Comparison of ENCODE assay signal across 16 mouse cellular contexts in genomic region chr1:68831575-68831974, GRCm38 (mm10).
DNase-seq lines count a peak whose midpoint lies in the region; ATAC-seq and TF ChIP-seq lines count a peak whose summit lies in the region.
"Had no signal": no experiment of that assay in that cellular context is flagged by ENCODE, and none has a peak within 500 bp of the region (broad histone marks: within the 10 kb centered on the region; RNA-seq: fewer than 3 reads in every experiment).

No protein-coding gene starts in this region.

- H3K4me1 ChIP-seq in forebrain, embryonic 13.5 days = peaks cover 9% of the 10 kb centered on the region; the same call in 1 of the 2 replicates
- H3K4me1 ChIP-seq in forebrain, postnatal 0 days (ENCODE audit: insufficient read depth) = no peaks in the 10 kb centered on the region
- H3K4me1 ChIP-seq in midbrain, embryonic 15.5 days = peaks cover 11% of the 10 kb centered on the region; the same call in 1 of the 2 replicates
- H3K4me1 ChIP-seq: embryonic facial prominence, embryonic 13.5 days; heart, embryonic 15.5 days; hindbrain, embryonic 10.5 days; intestine, embryonic 15.5 days had no signal

- no peaks in the 10 kb centered on the region for H3K36me3 ChIP-seq in forebrain, embryonic 13.5 days (ENCODE audit: poor library complexity, severe bottlenecking)
- H3K36me3 ChIP-seq in forebrain, postnatal 0 days (ENCODE audit: insufficient read depth) = no peaks in the 10 kb centered on the region
- H3K36me3 ChIP-seq in midbrain, embryonic 15.5 days (replicated peaks) = no peaks in the 10 kb centered on the region
- H3K36me3 ChIP-seq: embryonic facial prominence, embryonic 13.5 days; heart, embryonic 15.5 days; hindbrain, embryonic 10.5 days; intestine, embryonic 15.5 days had no signal

- no peak for DNase-seq in forebrain, postnatal 0 days
- peak; percentile 4 for DNase-seq in retina, postnatal 1 day
- DNase-seq in retina, embryonic 14.5 days (ENCODE audit: low spot score) = no peak
- no peak for DNase-seq in cerebellum, postnatal 25 days
- DNase-seq: adrenal gland, adult 2 months; adrenal gland, postnatal 25 days; gastrocnemius, postnatal 14 days; heart, adult 2 months had no signal

- 25% methylated on average over 1 of the region's 1 CpGs for WGBS in forebrain, embryonic 13.5 days
- 21% methylated on average over 1 of the region's 1 CpGs for WGBS in forebrain, postnatal 0 days
- 22% methylated on average over 1 of the region's 1 CpGs for WGBS in midbrain, embryonic 15.5 days

- H3K27ac ChIP-seq in forebrain, embryonic 13.5 days = no peak overlapping the region
- no peak overlapping the region for H3K27ac ChIP-seq in forebrain, postnatal 0 days (ENCODE audit: low read depth, low read length)
- H3K27ac ChIP-seq in midbrain, embryonic 15.5 days = peak overlapping the region; percentile 25; the same call in 1 of the 2 replicates
- H3K27ac ChIP-seq: embryonic facial prominence, embryonic 13.5 days; heart, adult 2 months; heart, embryonic 15.5 days; hindbrain, embryonic 10.5 days; hindbrain, embryonic 14.5 days; intestine, embryonic 15.5 days had no signal

- no peaks in the 10 kb centered on the region for H3K27me3 ChIP-seq in forebrain, embryonic 13.5 days
- H3K27me3 ChIP-seq in forebrain, postnatal 0 days (ENCODE audit: insufficient read depth, low read length) = no peaks in the 10 kb centered on the region
- no peaks in the 10 kb centered on the region for H3K27me3 ChIP-seq in midbrain, embryonic 15.5 days (replicated peaks)
- H3K27me3 ChIP-seq: embryonic facial prominence, embryonic 13.5 days; heart, embryonic 15.5 days; intestine, embryonic 15.5 days had no signal

- H3K4me2 ChIP-seq in forebrain, embryonic 13.5 days = no peak overlapping the region
- no peak overlapping the region for H3K4me2 ChIP-seq in forebrain, postnatal 0 days (ENCODE audit: low read depth)
- no peak overlapping the region for H3K4me2 ChIP-seq in midbrain, embryonic 15.5 days
- H3K4me2 ChIP-seq: embryonic facial prominence, embryonic 13.5 days; heart, embryonic 11.5 days; heart, embryonic 15.5 days; hindbrain, embryonic 14.5 days; intestine, embryonic 15.5 days had no signal

- H3K9ac ChIP-seq in forebrain, embryonic 13.5 days = no peak overlapping the region
- no peak overlapping the region for H3K9ac ChIP-seq in forebrain, postnatal 0 days
- H3K9ac ChIP-seq in midbrain, embryonic 15.5 days = no peak overlapping the region
- H3K9ac ChIP-seq: embryonic facial prominence, embryonic 13.5 days; heart, embryonic 15.5 days; hindbrain, embryonic 14.5 days; intestine, embryonic 15.5 days had no signal

- peak; percentile 27; the same call in 1 of the 2 replicates for ATAC-seq in forebrain, embryonic 13.5 days
- ATAC-seq in forebrain, postnatal 0 days = no peak
- peak; percentile 65; the same call in 1 of the 2 replicates for ATAC-seq in midbrain, embryonic 15.5 days (replicated peaks)
- ATAC-seq: intestine, embryonic 15.5 days had no signal

- TF ChIP-seq CTCF in forebrain, postnatal 0 days (IDR thresholded peaks at IDR 0.05; ENCODE audit: low read depth) = no peak

- no peak overlapping the region for H3K4me3 ChIP-seq in forebrain, embryonic 13.5 days
- H3K4me3 ChIP-seq in forebrain, postnatal 0 days (ENCODE audit: low read depth, low read length) = no peak overlapping the region
- H3K4me3 ChIP-seq in midbrain, embryonic 15.5 days = no peak overlapping the region
- H3K4me3 ChIP-seq: embryonic facial prominence, embryonic 13.5 days; heart, adult 2 months; heart, embryonic 15.5 days; hindbrain, embryonic 10.5 days; intestine, embryonic 15.5 days had no signal

- H3K9me3 ChIP-seq in forebrain, embryonic 13.5 days (replicated peaks) = no peaks in the 10 kb centered on the region
- no peaks in the 10 kb centered on the region for H3K9me3 ChIP-seq in forebrain, postnatal 0 days (ENCODE audit: low read length)
- no peaks in the 10 kb centered on the region for H3K9me3 ChIP-seq in midbrain, embryonic 15.5 days
- H3K9me3 ChIP-seq: embryonic facial prominence, embryonic 13.5 days; heart, embryonic 15.5 days; hindbrain, embryonic 10.5 days; intestine, embryonic 15.5 days had no signal
